Mouse (Mus musculus) ES-Bruce4 (cell line): ENCODE measurements at regions not wholly inside any gene's neighbourhood (a gene's known extent, or its start where the extent isn't known, plus 50 kb on each side); places are given as distances from the start of the nearest gene placed in this dataset.

Experiments used
- H3K27ac ChIP-seq: 2 replicates; pipeline ENCODE4 v1.5.1; 2012; ENCODE audit warnings: low read length, inconsistent platforms; ENCODE audit not compliant: insufficient read depth
- H3K27me3 ChIP-seq: 2 replicates; pipeline ENCODE4 v1.6.1; 2012; ENCODE audit warnings: mild to moderate bottlenecking, low read length, inconsistent platforms; ENCODE audit not compliant: control insufficient read depth, poor library complexity, insufficient read depth, severe bottlenecking
- H3K36me3 ChIP-seq: 2 replicates; pipeline ENCODE4 v1.6.1; 2012; ENCODE audit warnings: inconsistent platforms, mild to moderate bottlenecking, low read length, moderate library complexity; ENCODE audit not compliant: control insufficient read depth, poor library complexity, insufficient read depth, severe bottlenecking
- H3K4me1 ChIP-seq: one replicate; pipeline ENCODE4 v1.8.1; 2011; ENCODE audit warnings: low read length; ENCODE audit not compliant: control insufficient read depth, insufficient read depth
- H3K4me3 ChIP-seq: 2 replicates; pipeline ENCODE4 v1.5.1; 2011; ENCODE audit warnings: low read depth, mild to moderate bottlenecking, low read length
- H3K9ac ChIP-seq: 2 replicates; pipeline ENCODE4 v1.6.1; 2012; ENCODE audit warnings: low read depth, mild to moderate bottlenecking, inconsistent platforms; ENCODE audit not compliant: poor library complexity, severe bottlenecking
- H3K9me3 ChIP-seq: replicated peaks from 2 replicates; pipeline ENCODE4 v1.6.1; 2012; ENCODE audit warnings: mild to moderate bottlenecking, low read length, inconsistent platforms; ENCODE audit not compliant: control insufficient read depth, poor library complexity, insufficient read depth, severe bottlenecking
- CTCF ChIP-seq: IDR thresholded peaks from one replicate; pipeline ENCODE4 v1.8.1; 2011; ENCODE audit warnings: low read depth, low read length
- EP300 ChIP-seq: IDR thresholded peaks from 2 replicates; pipeline ENCODE4 v1.6.1; 2011; ENCODE audit warnings: low read depth, low read length; ENCODE audit not compliant: insufficient read depth
- POLR2A ChIP-seq: IDR thresholded peaks from one replicate; pipeline ENCODE4 v1.8.1; 2011; ENCODE audit warnings: low read length; ENCODE audit not compliant: insufficient read depth

DNA sequence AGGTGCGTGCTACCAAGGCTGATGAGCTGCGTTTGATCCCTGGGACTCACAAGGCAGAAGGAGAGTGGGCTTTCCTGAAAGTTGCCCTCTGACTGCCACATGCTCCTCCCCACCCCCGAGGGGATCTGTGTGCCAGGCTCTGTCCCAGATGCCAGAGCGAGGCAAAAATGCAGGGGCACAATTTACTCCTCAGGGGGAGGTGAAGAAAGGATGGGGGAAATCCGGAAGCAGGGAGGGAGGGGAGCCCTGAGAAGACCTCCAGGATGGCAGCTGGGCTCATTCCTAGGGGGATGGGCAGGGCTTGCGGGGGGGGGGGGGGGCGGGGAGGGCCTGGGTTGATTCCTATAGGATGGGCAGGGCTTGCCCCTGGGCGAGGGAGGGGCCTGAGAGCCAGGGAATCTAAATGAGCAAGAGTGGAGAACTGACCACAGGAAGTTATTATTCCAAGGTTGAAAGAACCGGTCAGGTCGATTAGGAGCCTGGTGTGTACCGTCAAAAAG is 257.5 kb downstream of the Gm49356 start:
- Histone ChIP-seq H3K9me3 (no peaks in the 10 kb centered on the region), H3K36me3 (no peaks in the 10 kb centered on the region), H3K4me3 (no peak overlapping the region), H3K27ac (no peak overlapping the region), H3K9ac (no peak overlapping the region), H3K27me3 (no peaks in the 10 kb centered on the region), H3K4me1 (peaks cover 1% of the 10 kb centered on the region)
- no peak for TF ChIP-seq CTCF
- no peak for TF ChIP-seq POLR2A
- 0 out of 2 replicates have a peak, but pooled peaks have one; percentile 31 for TF ChIP-seq EP300

DNA sequence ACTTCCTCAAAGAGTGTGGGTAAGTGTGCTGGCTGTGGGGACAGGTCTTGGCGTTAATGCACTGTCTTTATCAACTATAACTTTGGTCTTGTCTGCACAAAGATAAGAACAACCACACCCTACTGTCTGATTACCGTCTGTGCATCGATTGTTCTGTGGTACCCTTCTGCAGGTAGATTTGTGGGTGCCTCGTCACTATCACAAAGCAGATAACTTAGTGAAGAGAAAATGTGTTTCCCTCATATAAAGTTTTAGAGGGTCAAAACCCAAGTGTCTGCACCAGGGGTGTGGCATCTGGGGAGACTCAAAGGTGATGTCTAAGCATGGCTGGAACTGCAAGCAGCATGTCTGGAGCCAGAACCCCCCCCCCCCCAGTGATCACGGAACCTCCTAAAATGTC is 259.4 kb downstream of the Gm49356 start:
- TF ChIP-seq EP300 (no peak), CTCF (no peak), POLR2A (no peak)
- Histone ChIP-seq H3K9me3 (no peaks in the 10 kb centered on the region), H3K4me3 (no peak overlapping the region), H3K27ac (no peak overlapping the region), H3K9ac (no peak overlapping the region), H3K27me3 (no peaks in the 10 kb centered on the region), H3K4me1 (peaks cover 1% of the 10 kb centered on the region), H3K36me3 (no peaks in the 10 kb centered on the region)

- Histone ChIP-seq H3K36me3 (no peaks in the 10 kb centered on the region), H3K9me3 (no peaks in the 10 kb centered on the region), H3K4me1 (peaks cover 3% of the 10 kb centered on the region), H3K9ac (no peak overlapping the region), H3K27me3 (no peaks in the 10 kb centered on the region), H3K27ac (no peak overlapping the region), H3K4me3 (no peak overlapping the region)
- TF ChIP-seq POLR2A = no peak
- TF ChIP-seq EP300 = no peak
- TF ChIP-seq CTCF = no peak
These were observed 262.4 kb downstream of the Gm49356 start for GRCm38 (mm10) chr15:59151506-59151905.

DNA sequence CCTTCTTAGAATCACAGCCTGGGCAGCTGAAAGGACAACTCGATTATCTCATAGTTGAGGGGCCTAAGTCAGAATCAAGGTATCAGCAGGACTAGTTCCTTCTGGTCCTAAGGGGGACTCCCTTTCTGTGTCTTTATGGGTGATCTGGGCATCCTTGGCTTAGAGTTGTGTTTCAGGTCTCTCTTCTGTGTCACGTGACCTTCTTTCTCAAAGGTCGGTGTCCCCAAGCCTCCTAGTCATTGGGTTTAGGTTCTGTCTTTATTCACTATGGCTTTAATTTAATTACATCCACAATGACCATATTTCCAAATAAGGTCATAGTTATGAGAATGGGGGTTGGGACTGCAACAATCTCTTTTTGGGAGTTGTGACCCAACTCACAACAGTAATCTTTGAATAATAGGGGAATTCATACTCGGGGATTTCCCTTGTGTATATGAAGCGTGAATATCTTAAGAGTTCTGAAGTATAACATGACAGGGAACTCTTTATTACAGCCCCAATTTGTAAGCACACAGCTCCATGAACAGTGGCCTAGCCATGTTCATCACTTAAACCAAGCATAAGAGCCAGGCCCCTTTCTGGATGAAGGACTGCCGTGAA is 263.8 kb downstream of the Gm49356 start:
- H3K27me3 ChIP-seq = no peaks in the 10 kb centered on the region
- H3K4me1 ChIP-seq = peaks cover 2% of the 10 kb centered on the region
- no peak overlapping the region for H3K4me3 ChIP-seq
- H3K9me3 ChIP-seq = no peaks in the 10 kb centered on the region
- H3K27ac ChIP-seq = no peak overlapping the region
- no peak for TF ChIP-seq POLR2A
- TF ChIP-seq CTCF = no peak
- TF ChIP-seq EP300 = no peak
- no peak overlapping the region for H3K9ac ChIP-seq
- H3K36me3 ChIP-seq = no peaks in the 10 kb centered on the region

GRCm38 (mm10) chr15:59153416-59154250 is 264.5 kb downstream of the Gm49356 start:
- Histone ChIP-seq H3K27ac (no peak overlapping the region), H3K27me3 (no peaks in the 10 kb centered on the region)

More at GRCm38 (mm10) chr15:59153416-59154250, 264.5 kb downstream of the Gm49356 start:
- TF ChIP-seq EP300 (no peak), POLR2A (no peak), CTCF (no peak)
- Histone ChIP-seq H3K4me3 (no peak overlapping the region), H3K36me3 (no peaks in the 10 kb centered on the region), H3K9ac (no peak overlapping the region), H3K9me3 (no peaks in the 10 kb centered on the region), H3K4me1 (peaks cover 2% of the 10 kb centered on the region)
